Mouse (Mus musculus): ENCODE measurements around the gene Abhd15.
A peak's percentile ranks its signal among the peaks of the same experiment; 100 is the strongest.

DNA sequence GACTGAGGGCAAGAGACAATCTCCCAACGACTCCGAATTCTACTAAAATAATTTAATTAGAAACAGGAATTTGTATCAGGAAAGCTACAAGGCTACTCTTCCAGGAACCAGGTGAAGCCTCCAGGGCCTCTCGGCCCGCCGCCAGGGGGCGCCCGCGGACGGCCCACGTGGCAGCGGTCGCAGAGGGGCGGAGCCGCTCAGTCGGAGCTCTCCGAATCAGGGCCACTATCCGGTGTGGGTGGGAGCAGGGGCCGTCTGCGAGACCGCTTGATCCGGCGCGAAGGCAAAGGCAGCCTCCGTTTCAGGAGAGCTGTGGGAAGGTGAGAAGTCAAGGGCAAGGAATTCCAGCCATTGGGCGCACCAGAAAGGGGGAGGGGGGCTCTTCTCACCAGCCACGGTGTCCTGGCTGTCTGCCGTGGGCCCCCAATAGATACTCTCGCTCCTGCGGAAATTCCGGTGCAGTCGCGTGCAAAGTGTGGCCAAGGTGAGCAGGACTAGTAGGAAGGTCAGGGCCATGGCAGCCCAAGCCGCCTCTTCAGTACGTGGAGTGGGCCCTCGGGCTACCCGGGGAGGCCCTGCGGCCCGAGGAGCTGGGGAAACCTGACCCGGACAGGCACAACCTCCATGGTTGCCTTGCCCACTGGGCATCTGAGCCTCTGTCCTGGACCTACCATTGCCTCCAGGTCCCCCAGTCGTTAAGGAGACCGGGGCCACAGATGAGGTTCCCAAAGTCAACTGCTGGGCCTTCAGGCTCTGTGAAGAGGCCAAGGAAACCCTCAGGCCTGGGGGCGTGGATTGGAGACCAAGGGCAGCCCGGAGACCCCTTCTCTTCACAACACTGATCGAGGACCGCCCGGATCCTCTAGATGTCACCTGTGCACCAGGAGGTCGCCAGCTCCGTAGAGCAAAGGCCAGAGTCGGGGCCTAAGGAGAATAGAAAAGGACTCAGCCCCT, 6.6 kb upstream of the Abhd15 start:
- TF ChIP-seq EP300 (IDR thresholded peaks at IDR 0.05; ENCODE audit: low read depth) (no peak), CTCF (IDR thresholded peaks at IDR 0.05; ENCODE audit: low read depth) (peak; percentile 85)

Measured in liver, embryonic 14.5 days (tissue).